Mouse (Mus musculus) heart, embryonic 16.5 days (tissue): ENCODE data around the gene Acp2. TPM values are rescaled to one million over a fixed set of nuclear protein-coding genes. Genes with fewer than 3 reads are reported as not detected.

Experiments
- ATAC-seq: fragments of 200-750 bp; cut with Nextera tagmentation; replicated peaks from 2 replicates; pipeline ENCODE4 v1.8.0; 2017; ENCODE audit warnings: moderate number of reproducible peaks; ENCODE audit not compliant: insufficient read depth, low FRiP score; ENCODE audit errors: extremely low read depth
- H3K27ac ChIP-seq: fragments of 300-500 bp; sonication (generic); 2 replicates; pipeline ENCODE4 v1.5.1; 2014; ENCODE audit warnings: mild to moderate bottlenecking, low read length, control low read depth, moderate library complexity
- H3K27me3 ChIP-seq: fragments of 300-500 bp; sonication (generic); 2 replicates; pipeline ENCODE4 v1.6.1; 2014; ENCODE audit warnings: low read length, mixed read lengths; ENCODE audit not compliant: control insufficient read depth, insufficient read depth
- H3K36me3 ChIP-seq: fragments of 300-500 bp; sonication (generic); 2 replicates; pipeline ENCODE4 v1.6.1; 2014; ENCODE audit not compliant: control insufficient read depth, insufficient read depth
- H3K4me1 ChIP-seq: fragments of 300-500 bp; sonication (generic); 2 replicates; pipeline ENCODE4 v1.6.1; 2014; ENCODE audit warnings: low read length, mixed read lengths; ENCODE audit not compliant: control insufficient read depth, insufficient read depth
- H3K4me2 ChIP-seq: fragments of 300-500 bp; sonication (generic); 2 replicates; pipeline ENCODE4 v1.6.1; 2014; ENCODE audit warnings: low read depth, mild to moderate bottlenecking, control low read depth, low read length
- H3K4me3 ChIP-seq: fragments of 300-500 bp; sonication (generic); 2 replicates; pipeline ENCODE4 v1.5.1; 2014; ENCODE audit warnings: mild to moderate bottlenecking, control low read depth, low read length
- H3K9ac ChIP-seq: fragments of 300-500 bp; sonication (generic); 2 replicates; pipeline ENCODE4 v1.6.1; 2014; ENCODE audit warnings: low read length, control low read depth
- H3K9me3 ChIP-seq: fragments of 300-500 bp; sonication (generic); replicated peaks from 2 replicates; pipeline ENCODE4 v1.6.1; 2016; ENCODE audit warnings: low read length; ENCODE audit not compliant: control insufficient read depth
- WGBS: fragments of 180-500 bp; shearing (Covaris S2); extraction: QIAGEN DNeasy Blood & Tissue Kit; methylation state at CpG from one replicate; pipeline ENCODE4 v1.1.7; 2014; 5-methylcytosine and 5-hydroxymethylcytosine counted together
- polyA plus RNA-seq: library from polyadenylated mRNA; unstranded; fragments of >200 nt; fragmentation: Nextera tagmentation; extraction: Ambion mirVana; gene quantifications from 2 replicates; pipeline ENCODE4 v1.2.1, GENCODE M21; 2015

Gene Acp2
- polyA plus RNA-seq, 1 experiment from 2014 or later: 15.0 TPM

DNA sequence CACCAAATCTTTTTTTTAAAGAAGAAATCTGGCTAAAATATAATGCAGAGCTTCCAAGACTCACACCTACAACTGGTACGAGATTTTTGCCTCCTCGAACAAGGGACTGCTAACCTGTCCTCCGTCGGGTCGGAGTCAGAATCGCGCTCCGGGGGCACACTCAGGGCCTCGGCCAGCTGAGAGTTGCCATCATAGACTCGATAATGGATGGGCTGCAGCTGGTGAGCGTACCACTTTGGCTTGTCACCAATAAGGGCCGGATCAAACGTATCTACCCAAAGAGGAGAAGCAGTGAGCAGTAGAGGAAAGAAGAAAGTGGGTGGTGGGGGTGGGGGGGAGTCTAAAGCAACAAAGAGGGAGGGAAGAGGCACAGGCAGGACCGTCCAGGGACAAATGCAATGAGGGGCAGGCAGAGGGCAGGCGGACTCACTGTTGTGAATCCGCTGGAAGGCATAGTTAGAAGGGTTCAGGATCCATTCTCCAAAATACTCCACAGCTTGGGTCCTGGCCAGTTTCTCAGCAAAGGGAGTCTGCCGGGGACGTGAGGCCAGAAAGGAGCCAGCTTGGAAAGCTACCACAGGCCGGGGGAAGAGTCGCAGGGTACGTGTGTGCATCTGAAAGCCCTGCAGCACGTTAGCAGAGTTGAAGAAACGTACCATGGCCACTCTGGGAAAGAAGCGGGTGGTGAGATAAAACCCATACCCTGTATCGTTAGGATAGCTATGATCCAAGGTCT, 32.9 kb upstream of the Acp2 start:
- no peak for ATAC-seq
- H3K4me1 ChIP-seq: peaks cover 3% of the 10 kb centered on the region; the same call in 1 of the 2 replicates
- no peak overlapping the region for H3K27ac ChIP-seq
- no peak overlapping the region for H3K9ac ChIP-seq
- peaks cover 12% of the 10 kb centered on the region for H3K36me3 ChIP-seq
- H3K4me2 ChIP-seq: no peak overlapping the region
- no peak overlapping the region for H3K4me3 ChIP-seq
- H3K9me3 ChIP-seq: no peaks in the 10 kb centered on the region
- no peaks in the 10 kb centered on the region for H3K27me3 ChIP-seq
- WGBS: 60% methylated on average over 25 of the region's 25 CpGs

GRCm38 (mm10) chr2:91175490-91175889, 27.2 kb upstream of the Acp2 start:
- ATAC-seq: no peak
- WGBS: 54% methylated on average over 4 of the region's 4 CpGs

GRCm38 (mm10) chr2:91176234-91176633, 26.5 kb upstream of the Acp2 start:
- WGBS: 56% methylated on average over 6 of the region's 6 CpGs

More at GRCm38 (mm10) chr2:91175490-91175889, 27.2 kb upstream of the Acp2 start:
- Histone ChIP-seq H3K9me3 (no peaks in the 10 kb centered on the region), H3K4me2 (no peak overlapping the region), H3K4me3 (no peak overlapping the region), H3K27me3 (no peaks in the 10 kb centered on the region), H3K9ac (no peak overlapping the region), H3K4me1 (0 out of 2 replicates have a peak, but pooled peaks cover 3% of the 10 kb centered on the region), H3K36me3 (peaks cover 11% of the 10 kb centered on the region), H3K27ac (no peak overlapping the region)

DNA sequence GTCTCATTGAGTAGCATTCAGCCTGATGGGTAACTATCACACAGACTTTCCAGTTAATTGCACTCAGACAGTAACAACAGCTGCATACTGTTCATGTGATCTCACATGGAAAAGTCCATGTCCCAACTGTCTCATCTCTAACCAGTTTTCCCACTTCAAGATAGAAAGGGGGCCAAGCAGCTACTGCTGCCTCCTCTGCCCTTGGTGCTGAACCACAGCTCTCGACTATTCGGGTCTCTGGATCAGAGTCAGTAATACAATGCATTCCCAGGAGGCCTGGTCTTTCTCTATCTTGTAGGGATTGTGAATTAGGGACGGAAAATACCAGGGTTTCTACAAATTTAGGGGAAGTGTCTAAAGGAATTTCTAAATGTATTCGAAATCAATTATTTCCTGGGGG, 22.9 kb upstream of the Acp2 start:
- 32% methylated on average over 4 of the region's 4 CpGs for WGBS
- Histone ChIP-seq H3K4me2 (no peak overlapping the region), H3K9me3 (no peaks in the 10 kb centered on the region), H3K27me3 (no peaks in the 10 kb centered on the region), H3K27ac (no peak overlapping the region), H3K36me3 (peaks cover 5% of the 10 kb centered on the region), H3K4me1 (peaks cover 12% of the 10 kb centered on the region), H3K9ac (no peak overlapping the region), H3K4me3 (no peak overlapping the region)
- ATAC-seq: no peak

More at GRCm38 (mm10) chr2:91176234-91176633, 26.5 kb upstream of the Acp2 start:
- Histone ChIP-seq H3K9me3 (no peaks in the 10 kb centered on the region), H3K4me1 (0 out of 2 replicates have a peak, but pooled peaks cover 3% of the 10 kb centered on the region), H3K36me3 (peaks cover 11% of the 10 kb centered on the region), H3K9ac (no peak overlapping the region), H3K27me3 (no peaks in the 10 kb centered on the region), H3K4me2 (no peak overlapping the region), H3K27ac (no peak overlapping the region), H3K4me3 (no peak overlapping the region)
- no peak for ATAC-seq

- H3K27ac ChIP-seq: no peak overlapping the region
- H3K4me3 ChIP-seq: no peak overlapping the region
- ATAC-seq: no peak
- H3K4me1 ChIP-seq: peaks cover 9% of the 10 kb centered on the region
- H3K9ac ChIP-seq: no peak overlapping the region
- no peaks in the 10 kb centered on the region for H3K9me3 ChIP-seq
- 57% methylated on average over 5 of the region's 5 CpGs for WGBS
- H3K4me2 ChIP-seq: no peak overlapping the region
- no peaks in the 10 kb centered on the region for H3K27me3 ChIP-seq
- H3K36me3 ChIP-seq: peaks cover 5% of the 10 kb centered on the region
These were observed 22.0 kb upstream of the Acp2 start for GRCm38 (mm10) chr2:91180706-91181105.

- WGBS: 12% methylated on average over 8 of the region's 8 CpGs
- peaks cover 9% of the 10 kb centered on the region for H3K4me1 ChIP-seq
- H3K27me3 ChIP-seq: no peaks in the 10 kb centered on the region
- no peak overlapping the region for H3K27ac ChIP-seq
- H3K4me3 ChIP-seq: peak overlapping the region; percentile 92
- H3K4me2 ChIP-seq: peak overlapping the region; percentile 94
- peak overlapping the region; percentile 81 for H3K9ac ChIP-seq
- no peaks in the 10 kb centered on the region for H3K9me3 ChIP-seq
- peaks cover 5% of the 10 kb centered on the region for H3K36me3 ChIP-seq
- ATAC-seq: no peak
These were observed 20.7 kb upstream of the Acp2 start for GRCm38 (mm10) chr2:91182016-91182404.

GRCm38 (mm10) chr2:91182405-91183147, 20.1 kb upstream of the Acp2 start:
- ATAC-seq: peak; percentile 83
- peak overlapping the region; percentile 64 for H3K27ac ChIP-seq
- H3K4me2 ChIP-seq: peak overlapping the region; percentile 94
- H3K4me1 ChIP-seq: peaks cover 9% of the 10 kb centered on the region
- H3K9me3 ChIP-seq: no peaks in the 10 kb centered on the region
- peaks cover 5% of the 10 kb centered on the region for H3K36me3 ChIP-seq
- no peaks in the 10 kb centered on the region for H3K27me3 ChIP-seq
- H3K9ac ChIP-seq: peak overlapping the region; percentile 81
- H3K4me3 ChIP-seq: peak overlapping the region; percentile 92
- WGBS: under 1% methylated on average over 76 of the region's 81 CpGs

GRCm38 (mm10) chr2:91183148-91183513, 19.6 kb upstream of the Acp2 start:
- WGBS: 2% methylated on average over 9 of the region's 9 CpGs
- Histone ChIP-seq H3K27me3 (no peaks in the 10 kb centered on the region), H3K9ac (peak overlapping the region; percentile 81), H3K9me3 (no peaks in the 10 kb centered on the region), H3K4me1 (peaks cover 9% of the 10 kb centered on the region), H3K4me2 (peak overlapping the region; percentile 94), H3K27ac (peak overlapping the region; percentile 64), H3K4me3 (peak overlapping the region; percentile 92), H3K36me3 (no peaks in the 10 kb centered on the region; the same call in 1 of the 2 replicates)
- ATAC-seq: peak; percentile 92
